Mouse (Mus musculus): ENCODE data around the gene Vmn2r26. TPM values are rescaled to one million over a fixed set of nuclear protein-coding genes. Genes with fewer than 3 reads are reported as not detected.

The Vmn2r26 gene
- under 1 TPM; 0.09 to 0.26 TPM for total RNA-seq (2023)

DNA sequence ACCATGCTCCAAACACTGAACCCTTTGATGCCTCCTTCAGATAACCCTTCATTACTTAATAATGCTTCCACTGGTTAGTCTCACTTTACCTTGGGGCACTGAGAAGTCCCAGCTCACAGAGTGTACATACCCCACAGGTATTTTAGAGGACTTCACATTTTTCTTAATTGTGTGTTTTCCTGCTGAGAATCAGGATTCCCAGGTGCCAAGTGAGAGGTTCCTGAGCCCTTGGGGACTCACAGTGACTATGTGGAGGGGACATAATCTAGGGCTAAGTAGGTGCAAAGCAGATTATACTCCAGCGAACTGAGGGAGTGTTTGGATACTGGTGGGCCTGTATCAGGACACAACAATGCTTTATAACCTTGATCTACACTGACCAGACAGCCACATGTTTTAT is at the start of gene Vmn2r26:
Gene Vmn2r26, plus strand, starts transcription at position 301 of the 400 bp plus-strand sequence.

Other genes starting within 250 kb of the Vmn2r26 start
- gene Vmn2r24, start 245.7 kb upstream of the Vmn2r26 start, total RNA-seq (2023) = not detected
- gene Vmn2r25, start 171.1 kb upstream of the Vmn2r26 start, total RNA-seq (2023) = not detected
- gene Vmn2r27, start 207.3 kb downstream of the Vmn2r26 start, total RNA-seq (2023) = not detected

Data from monocyte, adult 59 days (primary cell).